Mouse (Mus musculus) midbrain, embryonic 11.5 days (tissue): Measurements from ENCODE around the gene Arl4d. TPM values are rescaled to one million over a fixed set of nuclear protein-coding genes. Genes with fewer than 3 reads are reported as not detected.

Experiments used
- ATAC-seq: fragments of 200-750 bp; cut with Nextera tagmentation; 2 replicates; pipeline ENCODE4 v1.8.0; 2017; ENCODE audit warnings: moderate TSS enrichment, moderate library complexity; ENCODE audit not compliant: low FRiP score
- DNase-seq: peaks from one replicate; pipeline ENCODE4 v3.0.0; 2015; ENCODE audit warnings: low spot score; ENCODE audit errors: missing footprints
- H3K27ac ChIP-seq: fragments of 300-500 bp; sonication (generic); 2 replicates; pipeline ENCODE4 v1.5.1; 2014; ENCODE audit warnings: low read depth, low read length
- H3K27me3 ChIP-seq: fragments of 300-500 bp; sonication (generic); 2 replicates; pipeline ENCODE4 v1.6.1; 2014; ENCODE audit warnings: mild to moderate bottlenecking, low read length, moderate library complexity, mixed read lengths; ENCODE audit not compliant: control insufficient read depth, insufficient read depth
- H3K36me3 ChIP-seq: fragments of 300-500 bp; sonication (generic); 2 replicates; pipeline ENCODE4 v1.6.1; 2014; ENCODE audit warnings: mild to moderate bottlenecking, low read length, moderate library complexity, mixed read lengths; ENCODE audit not compliant: control insufficient read depth, insufficient read depth
- H3K4me1 ChIP-seq: fragments of 300-500 bp; sonication (generic); 2 replicates; pipeline ENCODE4 v1.6.1; 2014; ENCODE audit warnings: low read length; ENCODE audit not compliant: control insufficient read depth, insufficient read depth
- H3K4me2 ChIP-seq: fragments of 300-500 bp; sonication (generic); 2 replicates; pipeline ENCODE4 v1.6.1; 2014; ENCODE audit warnings: mild to moderate bottlenecking, moderate library complexity
- H3K4me3 ChIP-seq: fragments of 300-500 bp; sonication (generic); 2 replicates; pipeline ENCODE4 v1.5.1; 2014; ENCODE audit warnings: low read depth, low read length
- H3K9ac ChIP-seq: fragments of 300-500 bp; sonication (generic); 2 replicates; pipeline ENCODE4 v1.6.1; 2014; ENCODE audit warnings: low read length
- H3K9me3 ChIP-seq: fragments of 300-500 bp; sonication (generic); 2 replicates; pipeline ENCODE4 v1.6.1; 2016; ENCODE audit warnings: low read length; ENCODE audit not compliant: control insufficient read depth
- WGBS: fragments of 180-500 bp; shearing (Covaris S2); extraction: QIAGEN DNeasy Blood & Tissue Kit; methylation state at CpG from one replicate; pipeline ENCODE4 v1.1.7; 2014; 5-methylcytosine and 5-hydroxymethylcytosine counted together
- polyA plus RNA-seq: library from polyadenylated mRNA; unstranded; fragments of >200 nt; fragmentation: Nextera tagmentation; extraction: Ambion mirVana; gene quantifications from 2 replicates; pipeline ENCODE4 v1.2.1, GENCODE M21; 2014

Gene Arl4d
- polyA plus RNA-seq, 1 experiment from 2014 or later = 3.9 TPM

DNA sequence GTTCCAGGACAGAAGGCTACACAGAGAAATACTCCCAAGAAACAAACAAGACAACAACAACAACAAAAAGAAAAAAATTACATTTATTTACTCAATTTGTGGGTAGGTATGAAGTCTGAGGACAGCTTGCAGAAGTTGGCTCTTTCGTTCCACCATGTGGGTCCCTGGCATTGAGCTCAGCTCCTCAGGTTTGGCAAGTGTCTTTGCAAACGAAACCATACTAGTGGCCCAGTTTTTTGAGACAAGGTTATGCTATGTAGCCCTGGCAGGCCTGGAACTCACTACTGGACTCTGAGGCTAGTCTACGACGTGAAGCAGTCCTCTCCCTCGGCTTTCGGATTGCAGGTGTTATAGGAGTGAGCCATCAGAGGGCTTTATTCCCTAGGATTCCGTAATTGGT, 34.6 kb downstream of the Arl4d start:
- H3K27ac ChIP-seq = no peak overlapping the region
- H3K36me3 ChIP-seq = no peaks in the 10 kb centered on the region
- H3K27me3 ChIP-seq = no peaks in the 10 kb centered on the region
- 79% methylated on average over 7 of the region's 7 CpGs for WGBS
- peaks cover 15% of the 10 kb centered on the region for H3K4me1 ChIP-seq
- no peak overlapping the region for H3K4me2 ChIP-seq
- no peaks in the 10 kb centered on the region for H3K9me3 ChIP-seq
- H3K4me3 ChIP-seq = no peak overlapping the region
- no peak overlapping the region for H3K9ac ChIP-seq
- DNase-seq (no peak), ATAC-seq (no peak)

DNA sequence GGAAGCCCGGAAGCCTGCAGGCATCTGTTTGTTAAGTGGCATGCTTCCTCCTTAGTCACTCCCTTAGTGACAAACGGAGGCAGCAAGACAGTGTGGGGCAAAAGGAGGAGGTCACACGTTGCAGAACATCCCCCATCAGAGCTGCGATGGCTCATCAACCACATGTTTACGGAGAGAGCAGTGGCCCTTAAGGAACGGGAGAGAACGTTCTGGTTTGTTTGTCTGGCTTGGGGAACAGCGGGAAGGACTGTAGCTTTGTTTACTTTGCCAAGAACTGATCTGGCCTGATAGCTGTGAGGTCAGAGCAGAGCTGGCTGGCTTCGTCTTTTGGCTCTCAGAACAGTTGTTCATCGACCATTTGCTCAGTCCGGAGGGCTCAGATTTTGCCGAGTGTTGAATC, 35.1 kb downstream of the Arl4d start:
- Histone ChIP-seq H3K27me3 (no peaks in the 10 kb centered on the region), H3K4me1 (peaks cover 13% of the 10 kb centered on the region), H3K36me3 (no peaks in the 10 kb centered on the region), H3K4me2 (no peak overlapping the region), H3K9ac (no peak overlapping the region), H3K9me3 (no peaks in the 10 kb centered on the region), H3K4me3 (no peak overlapping the region), H3K27ac (no peak overlapping the region)
- WGBS = 60% methylated on average over 12 of the region's 12 CpGs
- no peak for ATAC-seq
- no peak for DNase-seq

DNA sequence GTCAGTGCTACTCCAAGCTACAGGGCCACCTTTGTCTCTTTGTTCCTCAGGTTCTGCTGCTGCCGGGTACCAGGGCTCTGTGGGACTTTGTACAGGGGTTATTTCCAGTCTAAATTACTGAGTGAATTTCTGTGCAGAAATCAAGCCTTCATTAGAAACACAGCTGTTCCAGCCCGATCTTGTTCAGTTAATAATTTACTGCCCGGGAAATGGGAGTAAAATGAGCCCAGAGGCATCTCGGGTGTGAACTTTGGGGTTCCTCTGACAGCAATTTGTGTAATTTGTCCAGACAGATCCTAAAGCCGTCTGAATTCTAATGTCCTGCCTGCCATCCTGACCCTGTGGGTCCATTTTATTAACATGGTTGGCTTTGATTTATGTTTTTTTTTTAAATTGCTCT, 38.7 kb downstream of the Arl4d start:
- DNase-seq (no peak), ATAC-seq (no peak)
- no peaks in the 10 kb centered on the region for H3K36me3 ChIP-seq
- no peaks in the 10 kb centered on the region for H3K27me3 ChIP-seq
- H3K4me1 ChIP-seq = no peaks in the 10 kb centered on the region; the same call in 1 of the 2 replicates
- H3K4me2 ChIP-seq = no peak overlapping the region
- 72% methylated on average over 5 of the region's 5 CpGs for WGBS
- no peak overlapping the region for H3K4me3 ChIP-seq
- H3K9me3 ChIP-seq = no peaks in the 10 kb centered on the region
- no peak overlapping the region for H3K27ac ChIP-seq
- H3K9ac ChIP-seq = no peak overlapping the region

DNA sequence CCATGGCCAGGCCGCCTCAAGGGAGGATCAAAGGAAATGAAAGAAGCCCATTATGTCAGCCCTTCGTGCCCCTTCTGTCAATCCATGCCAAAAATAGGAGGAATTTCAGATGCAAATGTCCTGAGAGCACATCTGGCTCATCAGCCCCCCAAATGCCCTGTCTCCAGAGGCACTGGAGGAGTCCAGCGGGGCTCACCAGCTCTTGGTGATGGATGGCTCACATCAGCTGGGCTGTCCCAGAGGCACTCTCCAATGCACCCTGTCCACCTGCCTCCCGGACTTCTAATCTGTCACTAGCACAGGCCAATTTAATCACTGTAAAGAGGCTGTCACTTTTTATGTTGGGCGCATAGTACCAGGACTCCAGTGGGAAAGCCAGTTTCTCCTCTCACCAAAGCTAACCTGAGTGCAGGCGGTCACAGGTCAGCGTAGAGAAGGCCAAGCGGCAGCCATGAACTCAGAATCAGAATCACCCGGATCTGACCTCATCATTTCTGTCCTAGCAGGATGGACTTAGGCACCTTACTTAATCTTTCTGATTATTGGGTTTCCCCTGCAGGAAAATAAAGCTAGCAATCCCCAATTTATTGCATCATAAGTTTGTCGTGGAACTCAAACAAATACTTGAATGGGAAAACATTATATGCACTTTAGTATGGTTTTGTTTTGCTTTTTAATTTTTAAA, 41.6 kb downstream of the Arl4d start:
- H3K36me3 ChIP-seq = no peaks in the 10 kb centered on the region

DNA sequence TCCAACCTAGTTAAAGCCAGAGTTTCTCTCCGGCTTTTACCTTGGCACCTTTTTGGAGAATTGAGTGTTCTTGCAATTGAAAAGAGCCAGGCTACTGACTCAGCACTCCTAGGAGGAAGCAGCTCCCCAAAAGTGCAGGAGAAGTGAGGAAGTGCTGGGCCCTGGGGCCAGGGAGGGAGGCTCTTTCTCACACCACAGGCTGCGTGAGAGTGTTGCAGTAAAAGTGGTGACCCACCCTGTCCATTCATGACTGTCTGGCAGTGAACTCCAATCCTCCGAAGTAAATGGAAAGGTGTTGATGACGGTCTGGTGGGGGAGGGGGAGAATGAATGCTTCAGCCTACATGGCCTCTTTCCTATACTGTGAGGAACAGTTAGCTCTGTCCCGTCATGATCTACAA, 43.1 kb downstream of the Arl4d start:
- H3K36me3 ChIP-seq = no peaks in the 10 kb centered on the region
- H3K27me3 ChIP-seq = no peaks in the 10 kb centered on the region
- DNase-seq (no peak), ATAC-seq (no peak)
- H3K4me3 ChIP-seq = no peak overlapping the region
- H3K9me3 ChIP-seq = no peaks in the 10 kb centered on the region
- no peaks in the 10 kb centered on the region; the same call in 1 of the 2 replicates for H3K4me1 ChIP-seq
- H3K4me2 ChIP-seq = no peak overlapping the region
- 66% methylated on average over 5 of the region's 5 CpGs for WGBS
- no peak overlapping the region for H3K9ac ChIP-seq
- no peak overlapping the region for H3K27ac ChIP-seq

More for the DNA sequence above, 41.6 kb downstream of the Arl4d start:
- Histone ChIP-seq H3K27ac (no peak overlapping the region), H3K4me3 (no peak overlapping the region), H3K4me1 (no peaks in the 10 kb centered on the region; the same call in 1 of the 2 replicates), H3K9ac (no peak overlapping the region), H3K9me3 (no peaks in the 10 kb centered on the region), H3K27me3 (no peaks in the 10 kb centered on the region), H3K4me2 (no peak overlapping the region)
- DNase-seq = no peak
- 88% methylated on average over 10 of the region's 10 CpGs for WGBS
- no peak for ATAC-seq

DNA sequence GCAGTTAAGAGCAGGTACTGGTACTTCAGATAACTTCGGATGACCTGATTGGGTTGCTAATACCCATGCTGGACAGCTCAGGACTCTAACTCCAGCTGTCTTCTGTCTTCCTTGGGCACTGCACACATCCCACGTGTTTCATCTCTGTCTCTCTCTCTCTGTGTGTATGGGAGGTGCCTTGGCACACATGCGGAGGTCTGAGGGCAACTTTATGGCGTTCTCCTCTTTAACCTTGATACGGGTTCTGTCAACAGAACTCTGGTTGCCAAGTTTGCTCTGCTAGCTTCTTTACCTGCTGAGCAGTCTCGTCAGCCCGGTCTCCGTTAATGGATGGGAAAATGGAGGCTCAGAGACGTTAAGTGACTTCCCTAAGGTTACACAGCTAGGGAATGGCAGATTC, 47.5 kb downstream of the Arl4d start:
- Histone ChIP-seq H3K27me3 (no peaks in the 10 kb centered on the region), H3K4me2 (no peak overlapping the region), H3K4me3 (no peak overlapping the region), H3K9ac (no peak overlapping the region), H3K27ac (no peak overlapping the region), H3K9me3 (no peaks in the 10 kb centered on the region), H3K4me1 (no peaks in the 10 kb centered on the region), H3K36me3 (no peaks in the 10 kb centered on the region)
- no peak for ATAC-seq
- WGBS = 84% methylated on average over 9 of the region's 9 CpGs
- DNase-seq = no peak

DNA sequence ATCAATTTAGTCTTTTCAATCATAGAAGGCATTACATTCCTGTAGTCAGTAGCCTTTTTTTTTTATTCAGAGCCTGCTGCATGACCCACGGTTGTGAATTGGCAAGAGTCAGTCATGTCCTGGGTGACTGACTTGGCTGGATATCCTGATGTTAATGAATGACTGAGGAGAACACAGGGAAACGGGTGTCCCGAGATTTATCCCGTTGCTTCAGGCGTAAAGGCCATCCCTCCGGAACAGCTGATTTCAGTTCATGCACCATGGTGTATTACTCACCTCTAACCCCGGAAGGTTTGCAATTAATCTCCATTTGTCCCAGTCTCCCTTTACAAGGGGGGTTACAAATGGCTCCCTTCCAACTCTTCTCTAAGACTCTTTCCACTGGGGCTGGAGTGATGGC, 48.7 kb downstream of the Arl4d start:
- Histone ChIP-seq H3K9ac (no peak overlapping the region), H3K27me3 (no peaks in the 10 kb centered on the region), H3K4me2 (no peak overlapping the region), H3K4me1 (no peaks in the 10 kb centered on the region), H3K9me3 (no peaks in the 10 kb centered on the region), H3K4me3 (no peak overlapping the region), H3K27ac (no peak overlapping the region), H3K36me3 (no peaks in the 10 kb centered on the region)
- WGBS = 84% methylated on average over 7 of the region's 7 CpGs
- ATAC-seq (no peak), DNase-seq (no peak)

Other genes starting within 250 kb of the Arl4d start
- gene Aarsd1, start 247.9 kb upstream of the Arl4d start, polyA plus RNA-seq = 83.0 and 91.1 TPM in 2 replicates
- 7.6 and 9.9 TPM in 2 replicates for gene Gm27029, start 240.7 kb upstream of the Arl4d start, polyA plus RNA-seq
- gene Rundc1, start 240.5 kb upstream of the Arl4d start, polyA plus RNA-seq = 12.6 and 15.0 TPM in 2 replicates
- gene Ptges3l, start 240.2 kb upstream of the Arl4d start, polyA plus RNA-seq = 1.7 and 2.4 TPM in 2 replicates
- 385 and 399 TPM in 2 replicates for gene Rpl27, start 223.2 kb upstream of the Arl4d start, polyA plus RNA-seq
- 2.7 and 4.1 TPM in 2 replicates for gene Ifi35, start 217.1 kb upstream of the Arl4d start, polyA plus RNA-seq
- 35.5 and 37.5 TPM in 2 replicates for gene Rnd2, start 200.5 kb upstream of the Arl4d start, polyA plus RNA-seq
- 43.5 and 47.6 TPM in 2 replicates for gene Vat1, start 199.3 kb upstream of the Arl4d start, polyA plus RNA-seq
- 24.5 and 24.8 TPM in 2 replicates for gene Brca1, start 113.6 kb upstream of the Arl4d start, polyA plus RNA-seq
- 91.0 and 93.8 TPM in 2 replicates for gene Nbr1, start 113.4 kb upstream of the Arl4d start, polyA plus RNA-seq
- gene Tmem106a, start 83.3 kb upstream of the Arl4d start, polyA plus RNA-seq = 2.6 and 2.7 TPM in 2 replicates
- not detected in 2 replicates for gene Gm11634, start 66.3 kb upstream of the Arl4d start, polyA plus RNA-seq
- gene Rdm1, start 38.3 kb upstream of the Arl4d start, polyA plus RNA-seq = 44.0 and 44.8 TPM in 2 replicates
- 39.2 and 41.1 TPM in 2 replicates for gene Dhx8, start 67.4 kb downstream of the Arl4d start, polyA plus RNA-seq
- 3.8 and 4.6 TPM in 2 replicates for gene Etv4, start 119.8 kb downstream of the Arl4d start, polyA plus RNA-seq
- gene Meox1, start 228.8 kb downstream of the Arl4d start, polyA plus RNA-seq = 0.29 TPM in 1 of 2 replicates, not detected in the other